Mouse (Mus musculus) CD4-positive, CD25-positive, alpha-beta regulatory T cell, adult 4 months (primary cell): ENCODE data around the gene Tnrc18. TPM values are rescaled to one million over a fixed set of nuclear protein-coding genes. Genes with fewer than 3 reads are reported as not detected.

Experiments used
- ATAC-seq: one replicate; pipeline ENCODE4 v1.8.0; 2017
- polyA plus RNA-seq, 2 experiments: library from polyadenylated mRNA; unstranded; fragments of 100-300 nt; shearing (Covaris generic); gene quantifications; one replicate each; pipeline ENCODE4 v1.2.1; 2017

Tnrc18 gene
- polyA plus RNA-seq, 2 experiments from 2014 or later = 2.8 to 3.7 TPM

DNA sequence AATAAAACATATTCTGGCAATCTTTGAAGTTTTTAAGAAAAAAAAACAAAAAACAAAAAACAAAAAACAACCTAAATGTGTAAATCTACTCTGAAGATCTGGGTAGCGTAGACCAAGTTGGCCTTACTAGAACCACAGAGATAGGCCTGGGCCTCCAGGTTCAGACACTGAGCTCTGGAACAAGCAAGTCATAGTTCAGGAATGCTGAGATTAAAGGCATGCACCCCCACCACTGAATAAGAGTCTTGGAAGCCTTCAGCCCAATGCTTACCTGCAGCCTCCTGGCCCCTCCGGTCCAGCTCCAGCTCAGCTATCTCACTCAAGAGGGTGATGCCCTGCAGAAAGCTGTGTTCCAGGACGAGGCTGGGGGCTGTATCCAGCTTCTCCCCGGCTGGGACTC is 46.4 kb downstream of the Tnrc18 start:
- no peak for ATAC-seq

DNA sequence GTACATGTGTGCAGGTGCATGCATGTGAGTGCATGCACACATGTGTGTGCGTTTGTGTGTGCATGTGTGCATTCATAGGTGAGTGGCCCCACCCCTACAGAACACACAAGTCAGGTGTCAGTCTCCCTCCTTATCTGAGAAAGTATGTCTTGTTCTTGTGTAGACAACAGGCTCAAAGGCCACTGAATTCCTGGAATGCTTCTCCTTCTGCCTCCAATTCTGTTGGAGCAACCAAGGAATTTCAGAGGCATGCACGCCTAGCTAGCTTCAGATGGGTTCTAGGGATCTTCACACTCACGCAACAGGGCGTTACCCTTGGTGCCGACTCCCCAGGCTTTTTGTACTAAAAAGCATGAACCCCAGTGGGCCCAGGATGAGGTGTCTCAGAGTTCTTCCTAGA is 47.8 kb downstream of the Tnrc18 start:
- ATAC-seq = no peak

DNA sequence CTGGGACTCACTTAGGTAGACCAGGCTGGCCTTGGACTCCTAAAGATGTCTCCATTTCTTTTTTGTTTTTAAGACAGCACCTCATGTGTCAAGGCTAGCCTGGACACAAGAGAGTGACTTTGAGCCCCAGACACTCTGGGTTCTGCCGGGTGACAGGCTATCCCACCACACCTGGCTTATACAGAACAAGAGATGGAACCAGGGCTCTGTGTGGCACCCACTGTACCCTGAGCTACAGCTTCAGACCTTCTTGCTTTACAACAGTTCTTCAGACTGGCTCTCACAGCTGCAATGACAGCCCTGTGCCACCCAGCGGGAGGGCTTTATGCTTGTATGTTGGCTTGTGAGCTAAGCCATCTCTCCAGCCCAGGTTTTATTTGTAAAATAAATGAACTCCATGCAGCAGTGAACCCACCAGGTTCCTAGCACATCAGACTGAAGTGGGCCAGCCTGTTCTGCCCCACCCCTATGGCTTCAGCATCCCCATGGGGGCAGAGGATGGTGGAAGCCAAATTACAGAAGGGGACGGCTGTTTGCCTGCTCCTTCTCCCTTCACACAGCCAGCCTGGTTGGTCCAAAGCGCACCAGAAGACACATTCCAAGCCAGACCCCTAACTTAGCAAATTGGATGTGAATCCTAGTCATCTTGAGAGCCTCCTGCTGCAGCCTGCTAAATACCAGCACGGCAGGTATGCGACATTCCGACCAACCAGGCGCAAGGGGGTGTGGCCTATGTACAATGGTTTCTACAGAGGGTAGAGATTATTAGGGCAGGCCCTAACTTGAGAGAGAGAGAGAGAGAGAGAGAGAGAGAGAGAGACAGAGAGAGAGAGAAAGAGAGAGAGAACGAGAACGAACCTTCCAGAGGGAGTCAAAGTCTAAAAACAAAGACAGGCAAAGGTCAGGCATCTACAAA is 48.9 kb downstream of the Tnrc18 start:
- no peak for ATAC-seq

DNA sequence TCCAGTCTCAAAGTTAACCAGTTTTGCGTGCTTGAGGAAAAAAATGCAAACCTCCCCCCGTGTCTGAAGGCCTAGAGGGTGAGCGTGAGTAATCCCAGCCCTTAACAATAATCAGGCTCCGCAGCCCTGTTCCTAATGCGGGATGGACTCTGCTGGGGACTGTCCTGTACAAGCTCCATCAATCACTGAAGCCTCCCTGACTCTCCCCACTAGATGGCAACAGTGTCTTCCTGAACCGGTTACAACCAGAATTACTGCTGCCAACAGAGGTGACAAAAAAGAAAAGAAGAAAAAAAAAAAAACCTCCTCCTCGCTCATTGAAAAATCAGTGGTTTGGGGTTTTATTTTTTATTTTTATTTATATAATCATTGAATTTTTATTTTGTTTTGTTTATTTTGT is 49.5 kb downstream of the Tnrc18 start:
- peak; percentile 47 for ATAC-seq

- ATAC-seq = no peak
Measured at GRCm38 (mm10) chr5:142766708-142767107, 50.8 kb downstream of the Tnrc18 start.

GRCm38 (mm10) chr5:142764889-142765288 is 52.6 kb downstream of the Tnrc18 start:
- ATAC-seq = no peak

GRCm38 (mm10) chr5:142764306-142764705 is 53.2 kb downstream of the Tnrc18 start:
- ATAC-seq = no peak

- ATAC-seq = no peak
Measured at GRCm38 (mm10) chr5:142762082-142762807, 55.2 kb downstream of the Tnrc18 start.

- no peak for ATAC-seq
Measured at GRCm38 (mm10) chr5:142761326-142761983, 56.0 kb downstream of the Tnrc18 start.

GRCm38 (mm10) chr5:142759786-142760185 is 57.7 kb downstream of the Tnrc18 start:
- no peak for ATAC-seq

GRCm38 (mm10) chr5:142752241-142752640 is 65.2 kb downstream of the Tnrc18 start:
- no peak for ATAC-seq

GRCm38 (mm10) chr5:142750173-142750572 is 67.3 kb downstream of the Tnrc18 start:
- ATAC-seq = no peak

- ATAC-seq = no peak
Measured at GRCm38 (mm10) chr5:142747026-142747629, 70.3 kb downstream of the Tnrc18 start.

- ATAC-seq = no peak
Measured at GRCm38 (mm10) chr5:142739941-142740340, 77.5 kb downstream of the Tnrc18 start.

DNA sequence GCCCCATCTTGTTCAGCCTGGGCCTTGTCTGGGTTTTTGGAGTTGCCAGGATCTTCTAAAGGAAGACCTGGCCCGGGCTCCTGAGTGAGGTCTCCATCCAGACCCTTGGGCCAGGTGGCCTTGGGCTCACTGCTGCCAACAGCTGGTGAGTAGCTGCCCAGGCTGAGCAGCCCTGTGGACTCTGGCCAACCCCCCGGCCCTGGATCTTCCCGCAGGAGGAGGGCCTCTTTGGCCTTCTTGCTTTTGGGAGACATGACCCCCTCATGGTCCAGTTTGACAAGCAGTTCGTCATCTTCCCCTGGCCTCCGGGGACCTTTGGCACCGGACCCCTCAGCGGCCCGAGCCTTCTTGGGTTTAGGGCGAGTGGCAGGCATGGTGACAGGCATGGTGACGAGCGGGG is 85.5 kb downstream of the Tnrc18 start:
- no peak for ATAC-seq

- no peak for ATAC-seq
Measured at GRCm38 (mm10) chr5:142730295-142730694, 87.2 kb downstream of the Tnrc18 start.

- ATAC-seq = no peak
Measured at GRCm38 (mm10) chr5:142728301-142728700, 89.2 kb downstream of the Tnrc18 start.

DNA sequence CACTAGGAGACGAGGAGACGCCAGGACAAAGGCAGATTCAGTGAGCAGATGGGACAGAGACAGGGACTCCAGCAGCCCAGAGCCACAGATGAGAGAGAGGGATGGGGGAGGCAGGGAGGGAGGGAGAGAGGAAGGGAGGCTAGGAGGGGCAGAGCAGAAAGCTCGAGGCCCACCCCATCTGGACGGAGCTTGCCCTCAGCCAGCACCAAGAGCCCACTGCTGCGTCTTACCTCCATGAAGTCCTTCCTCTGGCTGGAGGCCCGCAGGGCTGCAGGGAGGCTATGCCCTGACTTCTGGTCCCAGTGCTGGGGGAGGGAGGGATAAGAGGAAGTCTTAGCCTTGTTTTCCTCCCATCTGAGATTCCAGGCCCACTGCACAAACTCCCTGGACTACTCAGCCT is 90.7 kb downstream of the Tnrc18 start:
- ATAC-seq = no peak

DNA sequence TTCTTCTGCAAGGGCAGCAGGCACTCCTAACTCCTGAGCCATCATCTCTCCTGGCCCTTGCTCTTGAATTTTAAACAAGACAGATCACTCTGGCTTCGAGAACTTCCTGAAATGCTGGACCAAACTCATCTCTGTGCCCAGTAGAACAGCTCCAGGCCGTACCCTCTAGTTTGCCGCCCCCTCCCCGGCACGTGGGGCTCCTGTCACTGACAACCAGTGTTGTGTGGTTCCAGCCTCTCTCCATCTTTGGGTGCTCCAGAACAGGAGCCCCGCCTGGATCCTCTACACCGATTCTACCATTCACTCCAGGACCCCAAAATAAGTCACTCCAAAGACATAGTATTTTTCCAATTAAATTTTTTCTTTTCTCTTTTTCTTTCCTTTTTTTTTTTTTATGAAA is 93.2 kb downstream of the Tnrc18 start:
- no peak for ATAC-seq

GRCm38 (mm10) chr5:142723520-142724133 is 93.8 kb downstream of the Tnrc18 start:
- peak; percentile 68 for ATAC-seq

GRCm38 (mm10) chr5:142719897-142720296 is 97.6 kb downstream of the Tnrc18 start:
- ATAC-seq = no peak

DNA sequence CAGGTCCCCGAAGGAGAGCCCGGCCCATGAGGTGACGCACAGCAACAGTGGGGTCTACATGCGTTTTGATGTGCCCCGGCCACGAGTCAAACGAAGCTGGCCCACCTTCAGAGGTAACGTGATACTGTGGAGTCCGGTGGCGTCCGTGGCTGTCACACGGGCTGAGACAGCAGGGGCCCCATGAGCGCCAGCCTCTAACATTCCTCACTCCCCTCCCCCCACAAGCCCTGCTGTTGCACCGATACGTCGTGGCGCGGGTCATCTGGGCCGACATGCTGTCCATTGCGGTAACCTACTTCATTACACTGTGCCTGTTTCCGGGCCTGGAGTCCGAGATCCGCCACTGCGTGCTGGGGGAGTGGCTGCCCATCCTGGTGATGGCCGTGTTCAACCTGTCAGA is 99.0 kb downstream of the Tnrc18 start:
- no peak for ATAC-seq
